Mouse (Mus musculus) small intestine, adult 2 months (tissue): ENCODE results near the gene Wipf1.
"Not testable (repeated sequence)": the region's sequence is repeated elsewhere in the genome, so short reads cannot be mapped to it uniquely, and the experiment has no call there.

ENCODE experiments used
- CTCF ChIP-seq: fragments of 200-500 bp; IDR thresholded peaks from 2 replicates; pipeline ENCODE4 v1.5.1; 2012; ENCODE audit warnings: low read depth, mild to moderate bottlenecking, control low read depth, inconsistent platforms, low read length, moderate library complexity, mixed read lengths; ENCODE audit not compliant: insufficient replicate concordance, insufficient read length; ENCODE audit errors: extremely low read depth
- POLR2A ChIP-seq: fragments of 200-500 bp; IDR thresholded peaks from 2 replicates; pipeline ENCODE4 v1.6.1; 2012; ENCODE audit warnings: low read depth, mild to moderate bottlenecking, control low read depth, inconsistent platforms, low read length, moderate library complexity

GRCm38 (mm10) chr2:73506337-73506736, 23.2 kb downstream of the Wipf1 start:
- not testable (repeated sequence) for TF ChIP-seq POLR2A, CTCF
